Mouse (Mus musculus) midbrain, embryonic 14.5 days (tissue): Measurements from ENCODE around the gene Itsn1. TPM values are rescaled to one million over a fixed set of nuclear protein-coding genes. Genes with fewer than 3 reads are reported as not detected.

Experiments
- ATAC-seq: fragments of 200-750 bp; cut with Nextera tagmentation; 2 replicates; pipeline ENCODE4 v1.8.0; 2017; ENCODE audit warnings: moderate number of reproducible peaks, moderate library complexity; ENCODE audit not compliant: low FRiP score, low TSS enrichment
- DNase-seq: peaks from one replicate; pipeline ENCODE4 v3.0.0-alpha.2; 2015
- H3K27ac ChIP-seq: fragments of 300-500 bp; sonication (generic); replicated peaks from 2 replicates; pipeline ENCODE4 v1.5.1; 2014; ENCODE audit warnings: mild to moderate bottlenecking, low read depth, low read length, moderate library complexity
- H3K27me3 ChIP-seq: fragments of 300-500 bp; sonication (generic); 2 replicates; pipeline ENCODE4 v1.6.1; 2014; ENCODE audit warnings: low read length, control low read depth, mixed read lengths; ENCODE audit not compliant: control insufficient read depth, insufficient read depth
- H3K36me3 ChIP-seq: fragments of 300-500 bp; sonication (generic); 2 replicates; pipeline ENCODE4 v1.6.1; 2014; ENCODE audit warnings: low read length, control low read depth; ENCODE audit not compliant: control insufficient read depth, insufficient read depth
- H3K4me1 ChIP-seq: fragments of 300-500 bp; sonication (generic); 2 replicates; pipeline ENCODE4 v1.6.1; 2014; ENCODE audit warnings: mild to moderate bottlenecking, antibody characterized with exemption, low read length, control low read depth; ENCODE audit not compliant: control insufficient read depth, insufficient read depth
- H3K4me2 ChIP-seq: fragments of 300-500 bp; sonication (generic); 2 replicates; pipeline ENCODE4 v1.6.1; 2014; ENCODE audit warnings: mild to moderate bottlenecking, low read length, moderate library complexity
- H3K4me3 ChIP-seq: fragments of 300-500 bp; sonication (generic); replicated peaks from 2 replicates; pipeline ENCODE4 v1.5.1; 2014; ENCODE audit warnings: low read depth, low read length
- H3K9ac ChIP-seq: fragments of 300-500 bp; sonication (generic); replicated peaks from 2 replicates; pipeline ENCODE4 v1.6.1; 2014; ENCODE audit warnings: mild to moderate bottlenecking, low read length, moderate library complexity
- H3K9me3 ChIP-seq: fragments of 300-500 bp; sonication (generic); 2 replicates; pipeline ENCODE4 v1.6.1; 2016; ENCODE audit warnings: low read length, control low read depth, mixed read lengths; ENCODE audit not compliant: control insufficient read depth
- WGBS: fragments of 180-500 bp; shearing (Covaris S2); extraction: QIAGEN DNeasy Blood & Tissue Kit; methylation state at CpG from one replicate; pipeline ENCODE4 v1.1.7; 2014; 5-methylcytosine and 5-hydroxymethylcytosine counted together
- polyA plus RNA-seq: library from polyadenylated mRNA; unstranded; fragments of >200 nt; fragmentation: Nextera tagmentation; extraction: Ambion mirVana; gene quantifications from 2 replicates; pipeline ENCODE4 v1.2.1, GENCODE M21; 2014

Gene Itsn1
- polyA plus RNA-seq, 1 experiment from 2014 or later, result 67.5 TPM

DNA sequence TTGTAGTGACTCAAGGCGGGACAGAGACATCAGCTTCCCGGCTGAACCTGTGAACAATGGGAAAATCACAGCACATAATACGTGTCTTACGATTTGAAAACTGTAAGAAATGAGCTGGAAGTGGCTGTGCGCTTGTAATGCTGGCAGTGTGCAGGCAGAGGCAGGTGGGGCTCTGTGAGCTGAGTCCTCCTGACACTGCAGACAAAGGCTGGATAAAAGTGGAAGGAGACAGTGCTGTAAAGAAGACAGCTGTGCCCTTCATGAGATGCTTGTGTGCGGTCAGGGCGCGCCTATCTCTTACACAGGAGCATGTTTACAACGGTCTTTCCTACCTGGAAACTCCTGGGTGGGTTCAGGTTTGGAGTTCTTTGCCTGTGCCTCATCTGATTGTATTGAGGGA is 32.1 kb downstream of the Itsn1 start:
- Histone ChIP-seq H3K4me2 (no peak overlapping the region), H3K4me1 (peaks cover 29% of the 10 kb centered on the region), H3K27ac (no peak overlapping the region), H3K36me3 (no peaks in the 10 kb centered on the region), H3K9ac (no peak overlapping the region), H3K9me3 (no peaks in the 10 kb centered on the region), H3K4me3 (no peak overlapping the region), H3K27me3 (no peaks in the 10 kb centered on the region)
- ATAC-seq, result no peak
- WGBS, result 84% methylated on average over 9 of the region's 9 CpGs
- no peak for DNase-seq

DNA sequence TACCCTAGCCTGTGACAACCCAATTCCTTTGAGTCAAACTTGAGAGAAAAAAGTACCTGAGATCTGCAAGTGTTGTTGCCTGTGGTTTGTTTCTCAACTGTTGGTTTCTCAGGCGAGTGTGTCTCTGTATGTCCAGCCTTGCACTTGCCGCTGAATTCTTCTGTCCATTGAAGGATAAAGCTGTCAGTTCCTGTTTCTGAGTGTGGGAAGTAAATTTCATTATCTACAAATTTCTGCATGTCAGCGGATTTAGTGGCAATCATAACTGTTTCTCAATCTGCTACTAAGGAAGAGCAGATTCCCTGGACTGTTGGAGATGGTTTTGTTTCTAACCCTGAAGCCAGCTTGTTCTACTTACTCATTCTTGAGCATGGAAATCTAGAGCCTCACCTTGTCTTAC is 32.7 kb downstream of the Itsn1 start:
- 87% methylated on average over 3 of the region's 3 CpGs for WGBS
- Histone ChIP-seq H3K9me3 (no peaks in the 10 kb centered on the region), H3K4me3 (no peak overlapping the region), H3K4me2 (no peak overlapping the region), H3K36me3 (no peaks in the 10 kb centered on the region), H3K9ac (no peak overlapping the region), H3K27ac (no peak overlapping the region), H3K27me3 (no peaks in the 10 kb centered on the region), H3K4me1 (peaks cover 35% of the 10 kb centered on the region)
- DNase-seq (no peak), ATAC-seq (no peak)

DNA sequence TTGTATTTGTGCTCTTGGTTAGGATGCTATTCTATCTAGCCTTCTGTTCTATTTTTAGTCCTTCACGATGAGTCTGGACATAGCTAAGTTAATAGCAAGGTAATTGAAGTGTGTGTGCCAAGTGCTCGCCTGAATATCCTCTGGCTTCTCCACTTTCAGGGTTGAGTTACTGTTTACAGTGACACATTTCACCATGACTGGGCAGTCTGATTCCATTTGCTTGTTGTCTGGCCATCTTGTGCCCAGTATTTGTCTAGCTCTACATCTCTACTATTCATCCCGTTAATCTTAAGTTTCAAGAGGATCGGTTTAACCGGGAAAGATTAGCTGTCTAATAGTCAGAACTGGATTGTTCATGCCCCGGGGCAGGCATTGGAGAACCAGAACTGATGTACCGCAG is 33.4 kb downstream of the Itsn1 start:
- Histone ChIP-seq H3K36me3 (no peaks in the 10 kb centered on the region), H3K4me3 (no peak overlapping the region), H3K27me3 (no peaks in the 10 kb centered on the region), H3K4me2 (no peak overlapping the region), H3K9ac (no peak overlapping the region), H3K4me1 (peaks cover 35% of the 10 kb centered on the region), H3K9me3 (no peaks in the 10 kb centered on the region), H3K27ac (no peak overlapping the region)
- DNase-seq, result no peak
- no peak for ATAC-seq
- 66% methylated on average over 7 of the region's 7 CpGs for WGBS

DNA sequence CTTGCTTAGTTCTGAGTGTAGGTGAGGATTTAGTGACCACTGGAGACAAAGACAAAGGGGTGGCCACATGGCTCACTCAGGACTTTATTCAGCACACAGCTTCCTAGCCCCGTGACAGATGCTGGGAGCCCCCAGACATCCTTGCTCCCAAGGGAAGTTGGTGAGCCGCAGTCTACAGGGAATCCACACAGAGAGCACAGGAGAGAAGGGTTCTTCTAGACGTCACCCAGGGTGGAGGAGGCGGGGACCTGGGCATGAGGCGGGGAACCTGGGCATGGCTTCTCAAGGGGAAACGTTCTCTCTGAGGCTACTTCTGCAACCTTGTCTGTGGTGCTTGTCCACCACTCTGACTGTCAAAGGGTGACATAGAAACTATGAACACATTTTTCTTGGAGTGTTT is 34.9 kb downstream of the Itsn1 start:
- H3K36me3 ChIP-seq, result no peaks in the 10 kb centered on the region
- H3K9ac ChIP-seq, result no peak overlapping the region
- no peaks in the 10 kb centered on the region for H3K9me3 ChIP-seq
- no peak overlapping the region for H3K27ac ChIP-seq
- ATAC-seq, result no peak
- H3K4me2 ChIP-seq, result no peak overlapping the region
- no peak overlapping the region for H3K4me3 ChIP-seq
- peaks cover 39% of the 10 kb centered on the region for H3K4me1 ChIP-seq
- no peaks in the 10 kb centered on the region for H3K27me3 ChIP-seq
- WGBS, result 50% methylated on average over 6 of the region's 6 CpGs
- no peak for DNase-seq

DNA sequence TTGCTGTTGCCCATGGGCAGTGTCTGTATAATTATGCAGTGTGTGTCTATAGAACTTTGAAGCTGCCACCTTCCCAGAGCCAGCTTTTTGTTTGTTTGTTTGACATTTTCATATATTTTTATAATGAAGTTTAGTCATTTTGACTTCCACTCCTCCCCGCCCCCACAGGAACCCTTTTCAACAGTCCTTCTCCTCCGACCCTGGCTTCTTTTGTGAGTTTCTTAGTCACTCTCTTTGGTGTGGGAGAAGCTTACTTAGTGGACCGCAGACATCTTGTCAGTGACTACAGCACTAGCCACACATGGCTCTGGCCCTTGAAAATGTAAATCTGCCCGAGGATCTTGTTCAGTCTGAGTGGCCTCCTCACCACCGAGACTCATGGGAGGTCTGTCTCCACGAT is 35.3 kb downstream of the Itsn1 start:
- Histone ChIP-seq H3K4me2 (no peak overlapping the region), H3K9ac (no peak overlapping the region), H3K4me1 (peaks cover 39% of the 10 kb centered on the region), H3K36me3 (no peaks in the 10 kb centered on the region), H3K27ac (no peak overlapping the region), H3K27me3 (no peaks in the 10 kb centered on the region), H3K9me3 (no peaks in the 10 kb centered on the region), H3K4me3 (no peak overlapping the region)
- ATAC-seq (no peak), DNase-seq (no peak)
- 68% methylated on average over 6 of the region's 6 CpGs for WGBS

DNA sequence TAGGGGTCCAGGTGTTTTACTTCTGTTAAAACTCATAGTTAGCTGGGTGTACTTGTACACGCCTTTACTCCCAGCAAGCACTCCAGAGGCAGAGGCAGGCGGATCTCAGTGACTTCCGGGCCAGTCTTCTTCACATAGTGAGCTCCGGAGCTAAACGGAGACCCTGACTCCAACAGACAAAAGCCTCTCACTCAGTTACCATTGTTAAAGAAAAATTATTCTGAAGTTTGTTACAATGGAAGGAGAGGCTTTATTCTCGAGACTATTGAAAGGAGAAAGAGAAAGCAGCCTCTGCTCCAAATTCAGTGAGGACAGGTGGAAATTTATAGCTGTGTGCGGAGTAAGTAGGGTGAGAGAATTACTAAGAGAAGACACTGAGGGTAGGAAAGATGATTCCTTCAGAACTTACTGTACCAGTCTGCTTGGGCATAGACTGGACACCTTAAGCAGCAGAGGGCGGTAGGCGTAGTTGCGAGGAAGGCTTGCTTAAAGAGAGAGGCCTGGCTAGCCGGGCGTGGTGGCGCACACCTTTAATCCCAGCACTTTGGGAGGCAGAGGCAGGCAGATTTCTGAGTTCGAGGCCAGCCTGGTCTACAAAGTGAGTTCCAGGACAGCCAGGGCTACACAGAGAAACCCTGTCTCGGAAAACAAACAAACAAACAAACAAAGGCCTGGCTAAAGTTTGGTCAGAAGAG is 36.2 kb downstream of the Itsn1 start:
- Histone ChIP-seq H3K4me3 (no peak overlapping the region), H3K4me2 (no peak overlapping the region), H3K9ac (no peak overlapping the region), H3K27ac (no peak overlapping the region), H3K4me1 (peaks cover 46% of the 10 kb centered on the region), H3K36me3 (no peaks in the 10 kb centered on the region), H3K9me3 (no peaks in the 10 kb centered on the region), H3K27me3 (no peaks in the 10 kb centered on the region)
- ATAC-seq (no peak), DNase-seq (no peak)
- 80% methylated on average over 15 of the region's 15 CpGs for WGBS

DNA sequence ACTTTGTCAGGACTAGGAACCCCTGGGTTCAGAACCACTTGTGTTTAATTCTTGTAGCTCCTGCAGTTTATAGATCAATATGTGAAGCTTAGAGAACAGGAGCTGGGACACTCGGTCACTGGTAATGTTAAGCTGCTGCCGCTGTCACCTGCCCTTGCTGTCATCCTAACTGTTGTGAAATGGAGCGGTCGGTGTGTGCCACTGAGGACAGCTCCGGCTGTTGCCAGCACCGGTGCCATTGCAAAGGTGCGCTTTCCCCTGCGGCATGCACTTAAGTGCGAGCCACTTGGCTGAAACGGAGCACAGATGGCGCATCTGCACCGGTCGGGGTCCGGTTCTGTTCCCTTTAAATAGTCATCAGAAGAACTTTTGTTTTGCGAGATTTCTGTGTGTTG is 36.7 kb downstream of the Itsn1 start:
- Histone ChIP-seq H3K4me2 (no peak overlapping the region), H3K27me3 (no peaks in the 10 kb centered on the region), H3K9me3 (no peaks in the 10 kb centered on the region), H3K9ac (no peak overlapping the region), H3K4me1 (peaks cover 51% of the 10 kb centered on the region), H3K4me3 (no peak overlapping the region), H3K36me3 (no peaks in the 10 kb centered on the region), H3K27ac (no peak overlapping the region)
- ATAC-seq, result no peak
- WGBS, result 91% methylated on average over 15 of the region's 15 CpGs
- no peak for DNase-seq

DNA sequence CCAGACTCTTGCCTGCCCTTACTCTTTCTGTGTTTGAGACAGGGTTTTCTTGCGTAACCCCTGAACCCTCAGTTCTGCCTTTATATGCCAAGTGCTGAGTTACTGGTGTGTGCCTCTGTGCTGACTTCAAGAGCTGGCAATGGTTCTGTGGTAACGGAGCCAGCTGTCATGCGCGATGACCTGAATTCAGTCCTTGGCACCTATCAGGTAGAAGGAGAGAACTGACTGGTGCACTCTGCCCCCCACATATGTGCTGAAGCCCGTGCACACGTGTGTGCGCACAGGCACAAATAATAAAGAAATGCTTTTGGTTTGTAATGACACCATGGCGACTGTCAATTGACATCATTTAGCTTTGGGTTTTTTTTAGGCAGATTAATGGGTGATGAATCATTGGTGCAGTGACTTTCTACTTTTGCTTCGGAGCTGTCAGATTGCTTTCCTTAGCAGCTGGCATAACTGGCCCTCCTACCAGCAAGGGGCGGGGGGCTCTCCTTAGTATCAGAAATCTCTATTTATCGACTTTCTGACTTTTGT is 38.2 kb downstream of the Itsn1 start:
- Histone ChIP-seq H3K36me3 (no peaks in the 10 kb centered on the region), H3K4me1 (peaks cover 52% of the 10 kb centered on the region), H3K9ac (no peak overlapping the region), H3K4me2 (no peak overlapping the region), H3K9me3 (no peaks in the 10 kb centered on the region), H3K4me3 (no peak overlapping the region), H3K27ac (no peak overlapping the region), H3K27me3 (no peaks in the 10 kb centered on the region)
- ATAC-seq, result no peak
- 89% methylated on average over 11 of the region's 11 CpGs for WGBS
- no peak for DNase-seq

DNA sequence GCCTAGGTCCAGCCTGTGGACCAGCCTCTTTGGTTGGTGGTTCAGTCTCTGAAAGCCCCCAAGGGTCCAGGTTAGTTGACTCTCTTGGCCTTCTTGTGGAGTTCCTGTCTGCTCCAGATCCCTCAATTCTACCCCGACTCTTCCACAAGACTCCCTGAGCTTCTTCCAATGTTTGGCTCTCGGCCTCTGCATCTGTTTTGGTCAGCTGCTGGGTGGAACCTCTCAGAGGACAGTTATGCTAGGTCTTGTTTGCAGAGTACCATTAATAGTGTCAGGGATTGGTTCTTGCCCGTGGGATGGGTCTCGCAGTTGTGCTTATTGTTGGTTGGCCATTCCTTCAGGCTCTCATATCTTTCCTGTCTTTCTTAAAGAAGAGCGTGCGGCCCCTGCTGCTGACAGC is 39.5 kb downstream of the Itsn1 start:
- H3K9me3 ChIP-seq, result no peaks in the 10 kb centered on the region
- H3K4me1 ChIP-seq, result peaks cover 48% of the 10 kb centered on the region
- H3K4me3 ChIP-seq, result no peak overlapping the region
- no peak overlapping the region for H3K27ac ChIP-seq
- DNase-seq (no peak), ATAC-seq (no peak)
- 92% methylated on average over 6 of the region's 6 CpGs for WGBS
- H3K27me3 ChIP-seq, result no peaks in the 10 kb centered on the region
- no peaks in the 10 kb centered on the region for H3K36me3 ChIP-seq
- H3K9ac ChIP-seq, result no peak overlapping the region
- H3K4me2 ChIP-seq, result no peak overlapping the region
